Mouse (Mus musculus) embryonic facial prominence, embryonic 13.5 days (tissue): ENCODE measurements around the gene Adamtsl3. TPM values are rescaled to one million over a fixed set of nuclear protein-coding genes. Genes with fewer than 3 reads are reported as not detected.

Source experiments
- ATAC-seq: fragments of 200-750 bp; cut with Nextera tagmentation; 2 replicates; pipeline ENCODE4 v1.8.0; 2017; ENCODE audit warnings: low read depth; ENCODE audit not compliant: insufficient number of reproducible peaks, insufficient read depth, low FRiP score, low TSS enrichment
- H3K27ac ChIP-seq: fragments of 300-500 bp; sonication (generic); 2 replicates; pipeline ENCODE4 v1.5.1; 2015; ENCODE audit warnings: moderate library complexity, mild to moderate bottlenecking, inconsistent platforms
- H3K27me3 ChIP-seq: fragments of 300-500 bp; sonication (generic); 2 replicates; pipeline ENCODE4 v1.6.1; 2015; ENCODE audit warnings: mild to moderate bottlenecking, inconsistent platforms
- H3K36me3 ChIP-seq: fragments of 300-500 bp; sonication (generic); 2 replicates; pipeline ENCODE4 v1.6.1; 2015; ENCODE audit warnings: mild to moderate bottlenecking, inconsistent platforms
- H3K4me1 ChIP-seq: fragments of 300-500 bp; sonication (generic); 2 replicates; pipeline ENCODE4 v1.6.1; 2015; ENCODE audit warnings: inconsistent platforms
- H3K4me2 ChIP-seq: fragments of 300-500 bp; sonication (generic); 2 replicates; pipeline ENCODE4 v1.6.1; 2015; ENCODE audit warnings: moderate library complexity, mild to moderate bottlenecking, inconsistent platforms
- H3K4me3 ChIP-seq: fragments of 300-500 bp; sonication (generic); 2 replicates; pipeline ENCODE4 v1.5.1; 2015; ENCODE audit warnings: mild to moderate bottlenecking, inconsistent platforms
- H3K9ac ChIP-seq: fragments of 300-500 bp; sonication (generic); 2 replicates; pipeline ENCODE4 v1.6.1; 2015; ENCODE audit warnings: mild to moderate bottlenecking, inconsistent platforms
- H3K9me3 ChIP-seq: fragments of 300-500 bp; sonication (generic); 2 replicates; pipeline ENCODE4 v1.6.1; 2016; ENCODE audit warnings: inconsistent platforms
- WGBS: fragments of 180-500 bp; shearing (Covaris S2); methylation state at CpG from one replicate; pipeline ENCODE4 v1.1.7; 2015; ENCODE audit warnings: mixed read lengths; 5-methylcytosine and 5-hydroxymethylcytosine counted together
- polyA plus RNA-seq: library from polyadenylated mRNA; unstranded; fragments of >200 nt; fragmentation: Nextera tagmentation; extraction: Ambion mirVana; gene quantifications from 2 replicates; pipeline ENCODE4 v1.2.1, GENCODE M21; 2015

Adamtsl3 gene
- polyA plus RNA-seq, result 3.8 and 7.9 TPM in 2 replicates

GRCm38 (mm10) chr7:82335211-82336121, at the start of gene Adamtsl3:
Adamtsl3 (plus strand) TSS chr7:82335694.
- 0 out of 2 replicates have a peak, but pooled peaks have one; percentile 22 for ATAC-seq
- 1% methylated on average over 95 of the region's 95 CpGs for WGBS
- peak within 1 kb of the TSS; percentile 67 for H3K9ac ChIP-seq
- H3K36me3 ChIP-seq, result no peaks in the 10 kb centered on the region
- H3K9me3 ChIP-seq, result no peaks in the 10 kb centered on the region
- no peak within 1 kb of the TSS for H3K27ac ChIP-seq
- H3K4me2 ChIP-seq, result peak within 1 kb of the TSS; percentile 91
- peaks cover 35% of the 10 kb centered on the region for H3K4me1 ChIP-seq
- peak within 1 kb of the TSS; percentile 56 for H3K4me3 ChIP-seq
- H3K27me3 ChIP-seq, result peaks cover 93% of the 10 kb centered on the region

DNA sequence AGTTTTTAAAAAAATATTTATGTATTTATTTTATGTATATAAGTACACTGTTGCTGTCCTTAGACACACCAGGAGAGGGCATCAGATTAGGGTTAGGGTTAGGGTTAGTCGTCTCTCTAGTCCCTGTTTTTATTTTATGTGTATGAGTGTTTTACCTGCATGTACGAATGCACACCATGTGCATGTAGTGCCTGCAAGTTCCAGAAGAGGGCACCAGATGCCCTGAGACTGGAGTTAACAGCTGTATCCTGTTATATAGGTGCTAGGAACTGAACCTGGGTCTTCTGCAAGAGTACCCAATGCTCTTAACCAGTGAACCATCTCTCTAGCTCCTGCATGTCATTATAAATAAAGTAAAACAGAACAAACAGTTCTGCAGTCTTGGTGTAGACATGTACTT, 48.3 kb upstream of the Adamtsl3 start:
- ATAC-seq, result no peak
- no peaks in the 10 kb centered on the region for H3K27me3 ChIP-seq
- peaks cover 7% of the 10 kb centered on the region; the same call in 1 of the 2 replicates for H3K4me1 ChIP-seq
- peaks cover 3% of the 10 kb centered on the region; the same call in 1 of the 2 replicates for H3K36me3 ChIP-seq
- H3K9ac ChIP-seq, result no peak overlapping the region
- 91% methylated on average over 2 of the region's 2 CpGs for WGBS
- no peaks in the 10 kb centered on the region for H3K9me3 ChIP-seq
- no peak overlapping the region for H3K4me2 ChIP-seq
- H3K4me3 ChIP-seq, result no peak overlapping the region
- H3K27ac ChIP-seq, result no peak overlapping the region

GRCm38 (mm10) chr7:82293441-82293840, 42.1 kb upstream of the Adamtsl3 start:
- Histone ChIP-seq H3K27ac (no peak overlapping the region), H3K27me3 (no peaks in the 10 kb centered on the region), H3K9me3 (no peaks in the 10 kb centered on the region), H3K36me3 (no peaks in the 10 kb centered on the region), H3K9ac (no peak overlapping the region), H3K4me1 (peaks cover 24% of the 10 kb centered on the region), H3K4me2 (no peak overlapping the region), H3K4me3 (no peak overlapping the region)
- WGBS, result 72% methylated on average over 7 of the region's 7 CpGs
- no peak for ATAC-seq

DNA sequence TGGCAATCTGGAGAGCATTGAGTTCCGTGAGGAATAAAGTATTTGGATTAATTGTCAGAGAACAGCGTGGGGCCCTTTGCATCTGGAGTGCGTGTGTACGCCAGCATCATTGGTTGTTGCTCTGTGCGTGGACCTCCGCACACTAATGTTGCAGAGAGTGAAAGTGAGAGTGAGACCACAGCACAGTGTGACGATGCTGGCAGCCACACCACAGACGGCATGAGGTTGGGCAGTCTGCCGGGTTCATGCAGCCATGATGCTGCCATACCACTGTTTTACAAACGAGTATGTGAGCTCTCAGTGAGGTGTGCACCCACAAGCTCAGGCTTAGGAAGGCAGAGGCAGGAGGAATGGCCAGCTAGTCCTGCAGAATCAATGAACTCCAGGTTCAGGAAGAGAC, 41.4 kb upstream of the Adamtsl3 start:
- no peaks in the 10 kb centered on the region for H3K9me3 ChIP-seq
- no peak for ATAC-seq
- H3K27me3 ChIP-seq, result no peaks in the 10 kb centered on the region
- H3K4me1 ChIP-seq, result peaks cover 24% of the 10 kb centered on the region
- no peak overlapping the region for H3K27ac ChIP-seq
- WGBS, result 68% methylated on average over 10 of the region's 10 CpGs
- no peak overlapping the region for H3K4me3 ChIP-seq
- 0 out of 2 replicates have a peak overlapping the region, but pooled peaks have one; percentile 7 for H3K4me2 ChIP-seq
- H3K9ac ChIP-seq, result 0 out of 2 replicates have a peak overlapping the region, but pooled peaks have one; percentile 32
- H3K36me3 ChIP-seq, result no peaks in the 10 kb centered on the region

DNA sequence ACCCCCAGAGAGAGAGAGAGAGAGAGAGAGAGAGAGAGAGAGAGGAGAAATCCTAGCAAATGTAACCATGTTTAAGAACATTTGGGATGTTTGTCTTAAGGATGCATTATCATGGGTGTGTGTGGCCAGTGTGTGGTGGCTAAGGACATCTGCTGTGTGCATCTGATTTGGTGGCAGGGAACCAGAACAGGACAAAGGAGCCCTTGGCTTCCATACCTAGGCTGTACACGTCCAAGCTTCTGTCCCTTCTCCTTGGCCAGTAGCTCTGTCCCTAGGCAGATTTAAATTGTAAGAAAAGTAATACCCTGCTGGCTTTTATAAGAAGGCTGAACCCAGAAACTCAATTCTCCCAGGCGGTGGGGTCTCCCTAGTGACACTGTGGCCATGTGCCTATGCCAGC, 40.9 kb upstream of the Adamtsl3 start:
- H3K4me1 ChIP-seq, result peaks cover 24% of the 10 kb centered on the region
- ATAC-seq, result no peak
- no peak overlapping the region for H3K27ac ChIP-seq
- 79% methylated on average over 2 of the region's 2 CpGs for WGBS
- H3K9me3 ChIP-seq, result no peaks in the 10 kb centered on the region
- no peak overlapping the region for H3K9ac ChIP-seq
- no peaks in the 10 kb centered on the region for H3K27me3 ChIP-seq
- H3K4me3 ChIP-seq, result no peak overlapping the region
- no peak overlapping the region for H3K4me2 ChIP-seq
- H3K36me3 ChIP-seq, result no peaks in the 10 kb centered on the region

DNA sequence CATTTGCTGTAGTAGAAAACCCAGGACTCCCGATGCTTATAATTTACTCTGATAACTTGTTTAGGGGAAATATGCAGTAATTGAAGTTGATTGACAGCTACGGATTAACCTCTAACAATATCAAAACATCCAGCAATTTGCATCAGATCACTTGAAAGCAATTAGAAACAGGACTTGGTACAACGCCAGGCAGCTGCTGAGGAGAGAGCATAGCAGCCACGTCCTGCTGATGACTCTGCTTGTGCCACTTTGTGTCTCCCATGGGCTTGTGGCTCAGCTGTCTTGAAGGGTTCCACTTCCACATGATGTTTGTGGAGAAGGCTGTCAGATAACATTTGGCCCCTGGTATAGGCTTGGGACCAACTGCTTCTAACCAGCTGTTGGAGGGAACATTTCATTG, 27.1 kb upstream of the Adamtsl3 start:
- Histone ChIP-seq H3K9me3 (no peaks in the 10 kb centered on the region), H3K36me3 (no peaks in the 10 kb centered on the region), H3K4me1 (no peaks in the 10 kb centered on the region), H3K4me2 (no peak overlapping the region), H3K27ac (no peak overlapping the region), H3K4me3 (no peak overlapping the region), H3K9ac (no peak overlapping the region), H3K27me3 (peaks cover 9% of the 10 kb centered on the region; the same call in 1 of the 2 replicates)
- WGBS, result 26% methylated on average over 4 of the region's 4 CpGs
- no peak for ATAC-seq

GRCm38 (mm10) chr7:82318515-82318914, 17.0 kb upstream of the Adamtsl3 start:
- ATAC-seq, result no peak
- 56% methylated on average over 12 of the region's 12 CpGs for WGBS
- H3K4me2 ChIP-seq, result peak overlapping the region; percentile 24; the same call in 1 of the 2 replicates

DNA sequence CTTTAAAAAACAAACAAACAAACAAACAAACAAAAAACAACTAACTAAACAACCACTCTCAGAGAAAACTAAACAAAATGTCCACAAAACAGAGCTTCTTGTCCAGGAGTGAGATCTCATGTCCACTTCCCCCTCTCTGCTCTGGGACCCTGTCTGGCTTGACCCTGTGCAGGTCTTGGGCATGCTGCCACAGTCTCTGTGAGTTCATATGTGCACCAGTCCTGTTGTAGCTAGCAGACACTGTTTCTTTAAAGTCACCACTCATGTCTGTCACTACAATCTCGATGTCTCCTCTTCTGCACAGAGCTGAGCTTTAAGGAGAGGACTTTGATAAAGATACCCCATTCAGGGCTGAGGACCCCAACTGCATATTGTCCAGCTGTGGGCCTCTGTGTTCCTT, 8.9 kb upstream of the Adamtsl3 start:
- H3K4me1 ChIP-seq, result no peaks in the 10 kb centered on the region
- ATAC-seq, result no peak

More at GRCm38 (mm10) chr7:82318515-82318914, 17.0 kb upstream of the Adamtsl3 start:
- Histone ChIP-seq H3K4me1 (peaks cover 14% of the 10 kb centered on the region), H3K9me3 (no peaks in the 10 kb centered on the region), H3K27me3 (peaks cover 4% of the 10 kb centered on the region; the same call in 1 of the 2 replicates), H3K4me3 (no peak overlapping the region), H3K9ac (no peak overlapping the region), H3K27ac (no peak overlapping the region), H3K36me3 (no peaks in the 10 kb centered on the region)

DNA sequence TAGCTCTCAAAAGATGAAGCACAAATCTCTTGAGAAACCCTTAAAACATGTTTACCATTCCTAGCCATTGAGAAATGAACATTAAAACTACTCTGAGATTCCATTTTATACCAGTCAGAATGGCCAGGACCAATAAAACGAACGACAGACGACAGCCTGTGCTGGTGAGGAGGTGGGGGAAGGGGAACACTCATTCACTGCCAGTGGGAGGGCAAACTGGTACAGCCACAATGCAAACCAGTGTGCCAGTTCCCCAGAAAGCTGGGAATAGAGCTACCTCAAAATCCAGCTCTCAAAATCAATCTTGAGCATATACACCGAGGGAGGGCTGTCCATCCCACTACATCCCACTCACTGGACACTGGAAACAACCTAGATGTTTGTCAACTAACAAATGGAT, 8.3 kb upstream of the Adamtsl3 start:
- Histone ChIP-seq H3K9me3 (no peaks in the 10 kb centered on the region), H3K4me1 (no peaks in the 10 kb centered on the region), H3K4me2 (no peak overlapping the region), H3K36me3 (no peaks in the 10 kb centered on the region), H3K27ac (no peak overlapping the region), H3K27me3 (peaks cover 36% of the 10 kb centered on the region), H3K4me3 (no peak overlapping the region), H3K9ac (no peak overlapping the region)
- ATAC-seq, result no peak
- 67% methylated on average over 4 of the region's 4 CpGs for WGBS

More for the DNA sequence above, 8.9 kb upstream of the Adamtsl3 start:
- Histone ChIP-seq H3K27ac (no peak overlapping the region), H3K27me3 (peaks cover 31% of the 10 kb centered on the region), H3K4me3 (no peak overlapping the region), H3K36me3 (no peaks in the 10 kb centered on the region), H3K9ac (no peak overlapping the region), H3K4me2 (no peak overlapping the region), H3K9me3 (no peaks in the 10 kb centered on the region)
- 60% methylated on average over 1 of the region's 1 CpGs for WGBS

GRCm38 (mm10) chr7:82327881-82328280, 7.6 kb upstream of the Adamtsl3 start:
- no peak for ATAC-seq
- no peaks in the 10 kb centered on the region for H3K9me3 ChIP-seq

GRCm38 (mm10) chr7:82329831-82330230, 5.7 kb upstream of the Adamtsl3 start:
- 63% methylated on average over 4 of the region's 4 CpGs for WGBS
- no peak for ATAC-seq
- peaks cover 55% of the 10 kb centered on the region for H3K27me3 ChIP-seq

More at GRCm38 (mm10) chr7:82327881-82328280, 7.6 kb upstream of the Adamtsl3 start:
- no peak overlapping the region for H3K4me3 ChIP-seq
- H3K27me3 ChIP-seq, result peaks cover 38% of the 10 kb centered on the region
- H3K9ac ChIP-seq, result no peak overlapping the region
- WGBS, result 66% methylated on average over 5 of the region's 5 CpGs
- no peak overlapping the region for H3K27ac ChIP-seq
- no peaks in the 10 kb centered on the region for H3K36me3 ChIP-seq
- no peak overlapping the region for H3K4me2 ChIP-seq
- no peaks in the 10 kb centered on the region for H3K4me1 ChIP-seq

DNA sequence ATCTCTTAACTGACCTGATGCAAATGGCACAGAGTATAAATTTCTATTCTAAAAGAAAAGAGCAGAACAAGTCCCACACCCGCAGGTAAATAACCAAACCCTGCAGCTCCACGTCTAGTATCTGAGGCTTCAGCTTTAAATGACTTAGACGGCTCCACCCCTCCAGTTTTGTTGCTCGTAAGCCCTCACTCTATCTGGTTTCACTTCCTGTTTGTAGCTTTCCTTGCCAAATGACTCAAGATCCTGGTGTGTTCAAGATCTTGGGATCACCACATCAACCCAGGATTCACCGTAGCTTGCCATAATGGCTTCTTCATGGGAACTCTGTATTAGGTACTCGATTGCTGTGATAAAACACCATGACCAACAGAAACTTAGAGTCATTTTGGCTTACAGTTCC, 4.6 kb upstream of the Adamtsl3 start:
- Histone ChIP-seq H3K4me3 (no peak overlapping the region), H3K27ac (no peak overlapping the region), H3K27me3 (peaks cover 65% of the 10 kb centered on the region), H3K4me1 (peaks cover 11% of the 10 kb centered on the region), H3K9me3 (no peaks in the 10 kb centered on the region), H3K4me2 (no peak overlapping the region), H3K36me3 (no peaks in the 10 kb centered on the region), H3K9ac (no peak overlapping the region)
- WGBS, result 67% methylated on average over 6 of the region's 6 CpGs
- ATAC-seq, result no peak

More at GRCm38 (mm10) chr7:82329831-82330230, 5.7 kb upstream of the Adamtsl3 start:
- H3K9me3 ChIP-seq, result no peaks in the 10 kb centered on the region
- H3K4me2 ChIP-seq, result no peak overlapping the region
- H3K9ac ChIP-seq, result no peak overlapping the region
- no peak overlapping the region for H3K27ac ChIP-seq
- peaks cover 1% of the 10 kb centered on the region; the same call in 1 of the 2 replicates for H3K4me1 ChIP-seq
- H3K4me3 ChIP-seq, result no peak overlapping the region
- no peaks in the 10 kb centered on the region for H3K36me3 ChIP-seq
